Mouse (Mus musculus) stomach, postnatal 0 days (tissue): Measurements from ENCODE around the gene Sema5a. TPM values are rescaled to one million over a fixed set of nuclear protein-coding genes. Genes with fewer than 3 reads are reported as not detected.

Experiments
- ATAC-seq: fragments of 200-750 bp; cut with Nextera tagmentation; 2 replicates; pipeline ENCODE4 v1.8.0; 2017; ENCODE audit not compliant: low FRiP score, low TSS enrichment
- DNase-seq: peaks from one replicate; pipeline ENCODE4 v3.0.0-alpha.2; 2016; ENCODE audit warnings: low spot score
- H3K27ac ChIP-seq: fragments of 300-500 bp; sonication (generic); replicated peaks from 2 replicates; pipeline ENCODE4 v1.5.1; 2014; ENCODE audit warnings: mild to moderate bottlenecking, control low read depth
- H3K27me3 ChIP-seq: fragments of 300-500 bp; sonication (generic); 2 replicates; pipeline ENCODE4 v1.6.1; 2014; ENCODE audit warnings: low read length; ENCODE audit not compliant: control insufficient read depth, insufficient read depth
- H3K36me3 ChIP-seq: fragments of 300-500 bp; sonication (generic); 2 replicates; pipeline ENCODE4 v1.6.1; 2014; ENCODE audit warnings: low read length, mixed read lengths; ENCODE audit not compliant: control insufficient read depth, insufficient read depth
- H3K4me1 ChIP-seq: fragments of 300-500 bp; sonication (generic); replicated peaks from 2 replicates; pipeline ENCODE4 v1.6.1; 2014; ENCODE audit warnings: antibody characterized with exemption; ENCODE audit not compliant: control insufficient read depth, insufficient read depth
- H3K4me2 ChIP-seq: fragments of 300-500 bp; sonication (generic); replicated peaks from 2 replicates; pipeline ENCODE4 v1.6.1; 2014; ENCODE audit warnings: low read depth, mild to moderate bottlenecking, control low read depth, moderate library complexity
- H3K4me3 ChIP-seq: fragments of 300-500 bp; sonication (generic); 2 replicates; pipeline ENCODE4 v1.5.1; 2014; ENCODE audit warnings: low read depth, low read length, control low read depth
- H3K9ac ChIP-seq: fragments of 300-500 bp; sonication (generic); 2 replicates; pipeline ENCODE4 v1.6.1; 2014; ENCODE audit warnings: mild to moderate bottlenecking, low read length, control low read depth, mixed read lengths
- H3K9me3 ChIP-seq: fragments of 300-500 bp; sonication (generic); 2 replicates; pipeline ENCODE4 v1.6.1; 2016; ENCODE audit warnings: low read length; ENCODE audit not compliant: control insufficient read depth
- CTCF ChIP-seq: IDR thresholded peaks from 2 replicates; pipeline ENCODE4 v1.5.1; 2016; ENCODE audit warnings: antibody characterized with exemption, low read depth, mild to moderate bottlenecking, moderate library complexity
- EP300 ChIP-seq: optimal IDR thresholded peaks from 2 replicates; pipeline ENCODE3; 2016; ENCODE audit warnings: antibody characterized with exemption
- WGBS: fragments of 180-500 bp; shearing (Covaris S2); extraction: QIAGEN DNeasy Blood & Tissue Kit; methylation state at CpG from one replicate; pipeline ENCODE4 v1.1.7; 2014; 5-methylcytosine and 5-hydroxymethylcytosine counted together
- polyA plus RNA-seq: library from polyadenylated mRNA; unstranded; fragments of >200 nt; fragmentation: Nextera tagmentation; extraction: Ambion mirVana; gene quantifications from 2 replicates; pipeline ENCODE4 v1.2.1, GENCODE M21; 2015

Gene Sema5a
- polyA plus RNA-seq, 1 experiment from 2014 or later, result 5.5 TPM

DNA sequence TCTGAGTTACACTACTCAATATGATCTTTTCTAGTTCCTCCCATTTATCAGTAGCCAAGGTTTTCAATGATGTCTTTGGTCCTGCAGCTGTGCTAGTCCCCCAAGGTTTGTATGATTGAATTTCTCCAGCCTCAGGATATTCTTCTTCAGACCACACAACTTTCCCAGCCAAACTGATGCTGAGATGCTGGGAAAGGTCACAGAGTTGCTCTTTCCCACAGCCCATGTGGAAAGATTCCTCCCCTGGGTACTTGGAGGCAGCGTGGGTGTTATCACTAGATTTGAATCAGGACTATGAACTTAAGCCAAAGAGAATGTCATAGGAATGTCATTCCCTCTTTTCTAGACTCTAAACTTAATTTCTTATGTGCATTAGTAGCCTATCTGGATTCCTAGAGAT is 431.8 kb downstream of the Sema5a start:
- Histone ChIP-seq H3K36me3 (no peaks in the 10 kb centered on the region), H3K9ac (no peak overlapping the region), H3K4me1 (no peaks in the 10 kb centered on the region), H3K27ac (no peak overlapping the region), H3K4me3 (no peak overlapping the region), H3K4me2 (no peak overlapping the region), H3K27me3 (no peaks in the 10 kb centered on the region), H3K9me3 (no peaks in the 10 kb centered on the region)
- WGBS, result 71% methylated on average over 1 of the region's 1 CpGs
- no peak for ATAC-seq
- no peak for TF ChIP-seq EP300
- TF ChIP-seq CTCF, result no peak
- no peak for DNase-seq

DNA sequence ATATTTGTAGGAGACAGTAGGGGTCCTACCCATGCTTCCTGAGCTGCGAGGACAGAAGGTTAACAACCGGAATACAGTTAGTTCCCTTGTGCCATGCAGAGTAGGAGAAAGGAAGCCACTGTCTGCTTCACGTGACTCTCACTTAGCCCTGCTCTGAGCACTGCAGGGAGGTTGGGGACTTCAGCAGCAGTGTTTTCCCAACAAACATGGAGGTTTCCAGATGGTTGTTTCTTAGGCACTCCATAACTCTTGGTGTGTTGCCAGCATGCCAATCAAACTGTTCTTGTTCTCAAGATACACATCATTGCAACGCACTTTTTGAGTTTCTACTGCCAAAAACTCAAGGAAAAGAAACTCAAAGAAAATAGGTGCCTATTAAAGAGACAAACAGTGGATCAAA is 440.5 kb downstream of the Sema5a start:
- Histone ChIP-seq H3K4me2 (no peak overlapping the region), H3K27me3 (no peaks in the 10 kb centered on the region), H3K9me3 (no peaks in the 10 kb centered on the region), H3K36me3 (no peaks in the 10 kb centered on the region; the same call in 1 of the 2 replicates), H3K4me3 (no peak overlapping the region), H3K27ac (no peak overlapping the region), H3K9ac (no peak overlapping the region), H3K4me1 (no peaks in the 10 kb centered on the region)
- DNase-seq (no peak), ATAC-seq (no peak)
- whole genome bisulfite sequencing, result 83% methylated on average over 4 of the region's 4 CpGs
- TF ChIP-seq EP300 (no peak), CTCF (no peak)

DNA sequence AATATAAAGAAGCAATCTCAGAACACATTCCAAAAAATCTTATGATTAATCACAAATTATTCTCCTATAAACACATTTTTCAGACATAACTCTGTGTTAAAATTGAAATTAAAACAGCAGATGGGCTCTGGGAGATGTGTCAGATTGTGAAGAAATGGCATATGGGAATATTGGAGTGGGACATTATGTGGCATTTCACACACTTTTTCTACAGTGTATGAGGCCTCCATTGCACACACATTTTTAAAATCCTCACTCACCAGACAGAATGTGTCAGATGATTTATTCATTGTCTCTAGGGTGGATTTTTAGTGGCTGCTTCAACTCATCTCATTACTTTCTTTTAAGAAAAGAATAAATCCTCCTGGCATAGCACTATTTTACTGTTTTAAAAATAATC is 446.4 kb downstream of the Sema5a start:
- no peaks in the 10 kb centered on the region for H3K27me3 ChIP-seq
- no peaks in the 10 kb centered on the region for H3K4me1 ChIP-seq
- H3K36me3 ChIP-seq, result no peaks in the 10 kb centered on the region; the same call in 1 of the 2 replicates
- H3K9ac ChIP-seq, result no peak overlapping the region
- DNase-seq (no peak), ATAC-seq (no peak)
- no peak overlapping the region for H3K4me2 ChIP-seq
- H3K27ac ChIP-seq, result no peak overlapping the region
- H3K4me3 ChIP-seq, result no peak overlapping the region
- TF ChIP-seq CTCF, result no peak
- TF ChIP-seq EP300, result no peak
- H3K9me3 ChIP-seq, result no peaks in the 10 kb centered on the region

DNA sequence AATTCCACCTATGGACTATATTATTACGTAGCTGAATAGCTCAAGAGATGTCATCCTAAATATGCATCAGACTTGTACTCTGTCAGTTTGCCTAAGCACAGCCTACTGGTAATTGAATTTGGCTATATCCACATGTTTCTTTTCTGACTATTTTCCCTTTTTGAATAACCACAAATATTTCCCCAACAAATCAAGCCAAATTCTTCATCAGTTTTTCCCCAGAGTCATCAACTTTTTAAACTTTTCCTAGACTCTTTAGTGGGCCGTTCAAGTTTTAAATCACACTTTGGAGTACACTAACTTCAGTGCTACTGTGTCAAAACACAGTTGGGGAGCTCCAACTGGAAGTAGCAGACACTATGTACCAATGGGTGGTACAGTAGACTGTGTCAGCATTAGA is 448.4 kb downstream of the Sema5a start:
- Histone ChIP-seq H3K36me3 (no peaks in the 10 kb centered on the region), H3K27me3 (no peaks in the 10 kb centered on the region), H3K9me3 (no peaks in the 10 kb centered on the region), H3K4me1 (no peaks in the 10 kb centered on the region), H3K4me2 (no peak overlapping the region), H3K9ac (no peak overlapping the region), H3K27ac (no peak overlapping the region), H3K4me3 (no peak overlapping the region)
- TF ChIP-seq CTCF (no peak), EP300 (no peak)
- no peak for DNase-seq
- WGBS, result 86% methylated on average over 2 of the region's 2 CpGs
- ATAC-seq, result no peak

DNA sequence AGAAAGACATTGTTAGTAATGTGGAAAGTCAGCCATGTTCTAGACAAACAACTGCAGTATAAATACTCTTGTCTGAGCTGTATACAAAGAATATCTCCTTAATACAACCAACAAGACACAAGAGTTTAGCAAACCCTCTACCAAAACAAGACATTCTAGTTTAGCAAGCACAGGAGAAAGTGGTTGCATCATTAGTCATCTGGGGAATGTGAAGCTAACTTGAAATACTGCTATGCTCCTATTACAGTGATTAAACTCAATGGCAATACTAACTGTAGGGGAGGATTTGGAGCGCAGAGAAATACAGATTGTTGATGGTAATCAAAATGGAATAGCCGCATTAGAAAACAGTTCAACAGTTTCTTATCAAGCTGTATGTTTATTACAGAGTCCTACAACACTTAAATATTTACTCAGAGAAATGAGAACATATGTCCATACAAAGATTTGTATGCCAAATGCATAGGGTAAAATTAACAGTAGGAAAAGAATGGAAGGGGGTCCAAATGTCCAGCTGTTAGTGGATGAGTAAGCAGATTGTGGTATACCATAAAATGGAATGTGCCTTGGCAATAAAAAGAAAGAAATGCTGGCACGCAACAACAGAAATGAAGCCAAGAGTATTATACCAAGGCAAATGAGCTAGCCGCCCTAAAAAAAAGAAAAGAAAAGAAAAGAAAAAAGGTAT is 472.8 kb downstream of the Sema5a start:
- H3K4me3 ChIP-seq, result no peak overlapping the region
- no peak overlapping the region for H3K27ac ChIP-seq
- DNase-seq (no peak), ATAC-seq (no peak)
- no peak for TF ChIP-seq CTCF
- TF ChIP-seq EP300, result peak; percentile 28
- no peak overlapping the region for H3K9ac ChIP-seq
- H3K36me3 ChIP-seq, result no peaks in the 10 kb centered on the region
- no peaks in the 10 kb centered on the region for H3K27me3 ChIP-seq
- 56% methylated on average over 4 of the region's 4 CpGs for WGBS
- no peak overlapping the region for H3K4me2 ChIP-seq
- no peaks in the 10 kb centered on the region for H3K4me1 ChIP-seq
- no peaks in the 10 kb centered on the region for H3K9me3 ChIP-seq

DNA sequence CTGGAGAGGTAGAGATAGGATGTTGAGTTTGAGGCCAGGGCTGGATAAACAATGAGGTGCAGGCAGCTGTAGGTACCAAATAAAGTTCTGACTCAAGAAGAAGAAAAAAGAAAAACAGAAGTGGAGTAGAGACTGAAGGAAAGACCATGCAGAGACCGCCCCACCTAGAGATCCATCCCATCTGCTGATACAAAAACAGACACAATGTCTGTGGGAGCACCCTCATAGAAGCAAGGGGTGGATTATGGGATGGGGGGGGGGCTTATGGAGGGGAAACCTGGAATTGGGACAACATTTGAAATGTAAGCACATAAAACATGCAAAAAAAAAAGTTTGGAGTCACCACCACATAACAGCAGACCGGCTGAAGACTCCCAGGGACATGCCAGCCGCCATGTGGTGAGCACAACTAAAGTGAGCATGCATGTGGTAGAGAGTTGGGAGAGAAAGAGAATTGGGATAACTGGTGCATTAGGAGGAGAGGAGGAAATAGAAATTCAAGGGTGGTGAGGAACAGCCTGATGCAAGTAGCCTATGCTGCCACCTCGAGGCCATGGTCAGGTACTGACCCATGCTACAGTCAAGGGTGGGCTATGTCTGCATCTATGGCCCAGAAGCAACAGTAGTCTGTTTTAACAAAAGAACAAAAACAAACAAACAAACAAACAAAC is 473.8 kb downstream of the Sema5a start:
- Histone ChIP-seq H3K27me3 (no peaks in the 10 kb centered on the region), H3K4me3 (no peak overlapping the region), H3K27ac (no peak overlapping the region), H3K9ac (no peak overlapping the region), H3K9me3 (no peaks in the 10 kb centered on the region), H3K4me1 (no peaks in the 10 kb centered on the region), H3K36me3 (no peaks in the 10 kb centered on the region), H3K4me2 (no peak overlapping the region)
- peak; percentile 69 for DNase-seq
- peak; percentile 81; the same call in 1 of the 2 replicates for ATAC-seq
- 28% methylated on average over 4 of the region's 4 CpGs for WGBS
- TF ChIP-seq CTCF (peak; percentile 94), EP300 (no peak)
